ENCODE assay signal across 11 mouse cellular contexts in the genomic region with DNA sequence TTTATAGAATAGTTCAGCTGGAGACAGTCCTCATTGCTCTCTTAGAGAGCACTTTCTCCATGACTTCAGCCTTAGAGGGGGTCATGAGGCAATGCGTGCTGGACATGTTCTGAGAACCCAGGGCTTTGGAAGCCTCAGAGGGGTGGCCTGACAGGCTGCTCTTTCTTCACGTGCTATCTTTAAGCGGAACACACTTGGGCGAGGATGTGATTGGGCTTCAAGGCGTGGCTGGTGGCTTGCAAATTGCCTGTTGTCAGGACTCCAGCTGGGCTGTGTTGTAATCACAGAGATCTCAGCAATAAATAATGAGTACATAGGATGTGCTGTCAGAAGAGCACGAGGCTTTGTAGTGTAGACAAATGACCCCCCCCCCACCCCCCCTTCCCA.
DNase-seq lines count a peak whose midpoint lies in the region; ATAC-seq lines count a peak whose summit lies in the region.
"Had no signal": no experiment of that assay in that cellular context is flagged by ENCODE, and none has a peak within 500 bp of the region (broad histone marks: within the 10 kb centered on the region; RNA-seq: fewer than 3 reads in every experiment).

No protein-coding gene starts in this region.

- no peak overlapping the region for H3K4me2 ChIP-seq in kidney, embryonic 15.5 days
- H3K4me2 ChIP-seq: hindbrain, embryonic 14.5 days; midbrain, embryonic 12.5 days; stomach, embryonic 15.5 days had no signal

- no peak overlapping the region for H3K27ac ChIP-seq in kidney, embryonic 15.5 days
- H3K27ac ChIP-seq: hindbrain, embryonic 14.5 days; midbrain, embryonic 12.5 days; stomach, embryonic 15.5 days had no signal

- peak; percentile 31 for DNase-seq in adrenal gland, adult 8-10 months
- no peak for DNase-seq in adrenal gland, postnatal 25 days
- no peak for DNase-seq in kidney, postnatal 36 days
- peak; percentile 67 for DNase-seq in fibroblast of lung, adult 2 months (ENCODE audit: low read depth)
- DNase-seq in mesoderm, embryonic 11.5 days (ENCODE audit: low read depth, low spot score) = peak; percentile 33
- DNase-seq in yolk sac, embryonic 10.5 days (ENCODE audit: low spot score) = no peak
- no peak for DNase-seq in layer of hippocampus, postnatal 14 days (ENCODE audit: low spot score in 2 of 2)

- H3K4me3 ChIP-seq in kidney, embryonic 15.5 days (replicated peaks) = no peak overlapping the region
- H3K4me3 ChIP-seq: midbrain, embryonic 12.5 days; stomach, embryonic 15.5 days had no signal

- no peaks in the 10 kb centered on the region for H3K9me3 ChIP-seq in kidney, embryonic 15.5 days (replicated peaks)
- H3K9me3 ChIP-seq: midbrain, embryonic 12.5 days; stomach, embryonic 15.5 days had no signal

- ATAC-seq in kidney, embryonic 15.5 days (replicated peaks; ENCODE audit: low FRiP score) = 0 out of 2 replicates have a peak, but pooled peaks have one; percentile 28

- 30% methylated on average over 6 of the region's 6 CpGs for WGBS in kidney, embryonic 15.5 days

- no peak overlapping the region for H3K9ac ChIP-seq in kidney, embryonic 15.5 days
- H3K9ac ChIP-seq: hindbrain, embryonic 14.5 days; midbrain, embryonic 12.5 days; stomach, embryonic 15.5 days had no signal

- peaks cover 36% of the 10 kb centered on the region for H3K4me1 ChIP-seq in kidney, embryonic 15.5 days
- H3K4me1 ChIP-seq: midbrain, embryonic 12.5 days had no signal

- H3K36me3 ChIP-seq in kidney, embryonic 15.5 days = no peaks in the 10 kb centered on the region
- H3K36me3 ChIP-seq: midbrain, embryonic 12.5 days; stomach, embryonic 15.5 days had no signal

- H3K27me3 ChIP-seq in kidney, embryonic 15.5 days = 0 out of 2 replicates have a peak, but pooled peaks cover 2% of the 10 kb centered on the region
- H3K27me3 ChIP-seq: midbrain, embryonic 12.5 days; stomach, embryonic 15.5 days had no signal

Comparison
In these comparisons a context has a peak if more than half of its experiments do, and no peak if none do; other contexts are left out.
1. DNase-seq: peak in adrenal gland, adult 8-10 months (single experiment), fibroblast of lung, adult 2 months (single experiment) and mesoderm, embryonic 11.5 days (single experiment); none in adrenal gland, postnatal 25 days (single experiment), kidney, postnatal 36 days (0 of 2), yolk sac, embryonic 10.5 days (single experiment) and layer of hippocampus, postnatal 14 days (0 of 2).